Mouse (Mus musculus): Measurements from ENCODE around the gene Card19.

DNA sequence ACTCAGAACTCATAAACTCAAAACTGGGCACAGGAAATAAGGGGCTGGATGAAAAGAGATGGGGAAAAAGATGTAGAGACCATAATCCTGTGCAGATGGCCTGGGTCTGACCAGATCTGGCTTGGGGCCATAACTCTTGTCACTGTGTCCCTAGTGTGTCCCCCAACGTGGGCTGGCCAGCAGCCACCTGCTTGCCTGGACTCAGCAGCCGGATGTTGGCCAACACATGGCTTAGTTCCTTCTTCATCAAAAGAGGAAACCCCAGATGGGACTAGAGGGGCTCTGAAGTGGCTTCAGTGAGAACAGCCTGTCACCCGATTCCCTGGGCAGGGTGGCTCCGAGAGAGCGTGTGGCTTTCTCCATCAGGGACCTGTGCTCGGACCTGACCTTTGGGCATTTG is 19.1 kb downstream of the Card19 start:
- TF ChIP-seq CTCF (IDR thresholded peaks at IDR 0.05 in 2 of 3, conservative IDR thresholded peaks at IDR 0.05 in 1 of 3; ENCODE audit: control insufficient read depth in 1 of 3, insufficient read depth in 1 of 3, low read depth in 2 of 3, low read length in 3 of 3, poor library complexity in 1 of 3, severe bottlenecking in 1 of 3) (no peak), MAX (IDR thresholded peaks at IDR 0.05; ENCODE audit: low read length) (no peak), CHD2 (IDR thresholded peaks at IDR 0.05; ENCODE audit: low read length) (no peak), TBP (IDR thresholded peaks at IDR 0.05; ENCODE audit: low read depth, low read length) (no peak), ELF1 (IDR thresholded peaks at IDR 0.05; ENCODE audit: low read depth, low read length) (no peak), ZNF384 (IDR thresholded peaks at IDR 0.05; ENCODE audit: low read depth, low read length) (no peak), EP300 (IDR thresholded peaks at IDR 0.05; ENCODE audit: low read depth in 1 of 2, low read length in 2 of 2) (no peak), MAZ (IDR thresholded peaks at IDR 0.05; ENCODE audit: low read depth, low read length) (no peak)
